Mouse (Mus musculus) adrenal gland, postnatal 4 days (tissue): ENCODE measurements around the gene Slc22a17. TPM values are rescaled to one million over a fixed set of nuclear protein-coding genes. Genes with fewer than 3 reads are reported as not detected.
A peak's percentile ranks its signal among the peaks of the same experiment; 100 is the strongest.

ENCODE experiments used
- DNase-seq, 2 experiments: peaks; one replicate each; pipeline ENCODE4 v3.0.0; 2021 to 2022; ENCODE audit warnings: low spot score in 2 of 2, mixed read lengths in 2 of 2
- total RNA-seq, 2 experiments: library from RNA; stranded (reverse); gene quantifications; 2 replicates each; pipeline ENCODE4 v1.2.3; 2021

Gene Slc22a17
- total RNA-seq, 2 experiments from 2014 or later: 63.7 to 68.4 TPM

DNA sequence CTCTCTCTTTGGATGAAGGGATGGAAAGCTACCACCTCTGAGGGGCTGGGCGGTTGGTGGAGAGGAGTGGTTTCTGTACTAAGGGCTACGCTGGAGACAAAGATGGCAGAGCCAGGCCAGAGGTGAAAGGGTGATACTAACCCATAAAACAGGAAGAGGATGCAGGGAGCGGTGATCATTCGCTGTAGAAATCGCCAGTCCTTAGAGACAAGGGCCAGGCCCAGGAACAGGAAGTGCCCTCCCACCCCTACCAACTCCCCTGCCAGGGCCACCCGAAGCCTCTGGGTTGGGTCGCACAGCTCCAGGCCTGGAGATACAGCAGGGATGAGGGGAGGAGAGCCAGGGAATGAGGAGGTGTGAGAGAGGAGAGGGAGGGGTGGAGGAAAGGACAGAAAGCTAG is 4.2 kb downstream of the Slc22a17 start:
- DNase-seq: no peak

DNA sequence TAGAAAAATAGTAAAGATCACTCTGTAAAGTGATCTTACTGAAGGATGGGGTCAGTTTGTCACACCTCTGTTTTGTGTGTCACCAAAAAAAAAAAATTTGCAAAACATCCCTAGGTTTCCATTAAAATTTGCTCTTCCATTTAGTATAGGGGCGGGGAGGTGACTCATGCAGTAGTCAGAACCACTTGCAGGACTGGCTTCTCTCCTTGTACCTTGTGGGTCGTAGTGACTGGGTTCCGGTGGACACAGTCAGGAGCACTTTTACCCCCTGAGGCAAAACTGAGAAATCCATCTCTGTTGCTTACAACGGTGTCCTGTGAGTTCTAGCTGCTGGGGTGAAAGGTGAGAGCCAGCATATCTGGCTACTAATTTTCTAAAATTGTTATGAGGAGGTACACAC is 9.3 kb downstream of the Slc22a17 start:
- DNase-seq: no peak

DNA sequence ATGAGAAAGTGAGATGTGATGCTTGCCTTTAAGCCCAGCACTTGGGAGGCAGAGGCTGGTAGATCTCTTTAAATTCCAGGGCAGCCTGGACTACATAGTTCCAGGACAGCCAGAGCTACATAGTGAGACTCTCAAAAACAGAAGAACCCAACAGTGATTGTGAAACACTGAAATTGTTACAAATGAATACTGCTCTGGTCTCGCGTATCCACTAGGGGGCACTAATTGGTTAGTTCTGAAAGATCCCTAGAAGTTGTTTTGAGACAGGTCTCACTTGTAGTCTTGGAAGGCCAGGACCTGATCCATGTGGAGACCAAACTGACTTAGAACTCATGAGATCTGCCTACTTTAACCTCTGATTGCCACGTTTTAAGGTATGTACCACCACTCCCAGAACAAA is 12.5 kb downstream of the Slc22a17 start:
- peak in 1 of 2 experiments; percentile 47 for DNase-seq

DNA sequence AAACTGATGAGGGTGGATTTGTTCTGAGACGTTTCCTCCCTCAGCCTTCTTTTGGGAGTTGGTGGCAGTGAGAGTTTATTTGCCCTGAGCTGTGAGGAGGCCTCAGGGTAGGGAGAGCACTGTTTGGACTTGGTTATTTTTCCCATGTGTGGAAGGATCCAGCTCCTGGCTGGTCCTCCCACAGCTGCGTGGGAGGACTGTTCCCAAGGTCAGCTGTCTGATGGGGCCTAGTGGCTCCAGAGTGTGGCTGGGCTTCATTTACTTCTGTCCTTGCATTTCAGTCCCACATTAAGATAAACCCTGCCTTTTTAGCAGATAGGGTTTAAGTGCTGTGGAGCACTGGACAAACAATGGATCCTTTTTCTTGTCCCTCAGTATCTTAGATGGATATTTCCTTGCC is 15.5 kb downstream of the Slc22a17 start:
- DNase-seq: no peak

DNA sequence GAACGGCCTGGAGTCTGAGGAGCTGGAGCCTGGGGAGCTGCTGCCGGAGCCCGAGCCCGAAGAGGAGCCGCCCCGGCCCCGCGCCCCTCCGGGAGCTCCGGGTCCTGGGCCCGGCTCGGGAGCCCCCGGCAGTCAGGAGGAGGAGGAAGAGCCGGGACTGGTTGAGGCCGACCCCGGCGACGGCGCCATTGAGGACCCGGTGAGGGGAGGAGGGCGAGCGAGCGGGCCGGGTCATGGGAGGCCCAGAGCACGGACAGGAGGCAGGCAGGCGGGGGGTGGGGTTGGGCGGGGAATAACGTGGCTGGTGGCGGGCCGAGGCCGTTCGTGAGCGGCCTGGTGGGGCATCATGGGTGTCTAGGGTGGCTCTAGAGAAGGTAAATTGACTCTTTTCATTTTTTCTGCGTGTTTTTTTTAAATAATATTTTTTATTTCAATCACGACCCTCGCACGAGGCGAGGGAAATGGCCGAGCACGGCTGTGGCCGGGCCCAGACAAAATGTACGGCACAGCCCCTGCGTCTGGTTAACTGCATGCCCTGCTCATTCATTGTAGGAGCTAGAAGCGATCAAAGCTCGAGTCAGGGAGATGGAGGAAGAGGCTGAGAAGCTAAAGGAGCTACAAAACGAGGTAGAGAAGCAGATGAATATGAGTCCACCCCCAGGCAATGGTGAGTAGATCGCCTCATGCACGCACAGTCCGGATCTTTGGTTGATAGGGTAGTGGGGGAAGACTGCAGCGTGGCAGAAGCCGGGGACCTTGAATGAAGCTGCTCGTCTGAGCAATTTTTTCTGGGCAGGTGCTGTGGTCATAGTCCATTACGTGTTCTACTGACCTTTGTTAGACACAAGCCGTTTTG is 18.4 kb downstream of the Slc22a17 start:
- DNase-seq: peak in 1 of 2 experiments; percentile 58

DNA sequence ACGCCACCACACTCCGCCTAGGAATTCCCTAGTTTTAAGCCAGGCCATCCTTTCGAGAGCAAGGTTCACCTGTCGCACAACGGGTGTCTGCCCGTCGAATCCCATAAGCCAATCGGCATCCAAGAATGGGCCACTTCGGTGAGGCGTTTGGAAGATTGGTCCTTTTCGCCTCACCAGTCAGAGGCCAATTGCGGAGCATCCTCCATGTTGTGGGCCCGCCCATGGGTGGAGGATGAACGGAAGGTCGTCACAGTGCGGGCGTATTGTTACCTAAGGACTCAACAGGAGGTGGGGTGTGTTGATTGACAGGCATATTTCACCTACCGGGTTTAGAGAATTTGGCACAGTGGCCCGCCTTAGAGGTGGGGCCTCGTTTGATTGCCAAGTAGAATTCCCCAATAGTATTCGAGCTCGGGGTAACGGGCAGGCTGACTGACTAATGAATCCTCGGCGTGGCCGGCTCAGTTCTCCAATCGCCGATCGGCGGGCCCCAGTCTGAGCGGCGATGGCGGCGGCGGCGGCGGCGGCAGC is 19.2 kb downstream of the Slc22a17 start:
- DNase-seq: peak; percentile 89 to 92

DNA sequence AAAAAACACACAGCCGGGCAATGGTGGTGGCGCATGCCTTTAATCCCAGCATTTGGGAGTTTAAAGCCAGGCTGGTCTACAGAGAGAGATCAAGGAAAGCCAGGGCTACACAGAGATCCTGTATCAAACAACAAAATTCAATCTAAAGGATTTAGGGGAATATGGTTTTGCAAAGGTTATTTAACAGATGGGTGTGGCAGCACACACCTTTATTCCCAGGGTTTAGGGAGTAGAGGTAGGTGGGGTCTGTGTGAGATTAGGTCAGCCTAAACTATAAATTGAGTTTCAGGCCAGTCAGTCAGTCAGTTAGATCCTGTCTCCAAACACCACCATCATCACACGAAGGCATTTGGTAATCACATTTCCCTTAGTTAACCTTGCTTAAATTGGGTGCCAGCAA is 20.7 kb downstream of the Slc22a17 start, which contains the start of gene Pabpn1:
Gene Pabpn1 (plus strand): TSS at position 301 of the 400 bp plus-strand sequence.
- DNase-seq: no peak

DNA sequence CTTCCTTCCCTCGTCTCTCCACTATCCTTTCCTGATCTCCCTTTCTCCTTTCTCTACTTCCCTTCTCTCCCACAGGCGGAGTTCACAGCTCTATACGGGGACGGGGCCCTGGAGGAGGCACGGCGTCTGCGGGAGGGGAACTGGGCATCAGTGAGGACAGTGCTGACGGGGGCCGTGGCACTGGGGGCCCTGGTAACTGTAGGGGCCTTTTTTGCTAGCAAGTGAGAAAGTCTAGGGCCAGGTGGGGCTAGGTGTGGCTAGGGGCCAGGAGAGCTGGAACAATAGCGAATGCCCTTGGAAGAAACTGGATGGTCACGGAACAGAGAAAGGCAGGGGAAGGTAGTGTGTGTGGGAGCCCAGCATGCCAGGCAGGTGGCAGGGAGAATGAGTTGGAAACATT is 27.6 kb downstream of the Slc22a17 start:
- DNase-seq: no peak

DNA sequence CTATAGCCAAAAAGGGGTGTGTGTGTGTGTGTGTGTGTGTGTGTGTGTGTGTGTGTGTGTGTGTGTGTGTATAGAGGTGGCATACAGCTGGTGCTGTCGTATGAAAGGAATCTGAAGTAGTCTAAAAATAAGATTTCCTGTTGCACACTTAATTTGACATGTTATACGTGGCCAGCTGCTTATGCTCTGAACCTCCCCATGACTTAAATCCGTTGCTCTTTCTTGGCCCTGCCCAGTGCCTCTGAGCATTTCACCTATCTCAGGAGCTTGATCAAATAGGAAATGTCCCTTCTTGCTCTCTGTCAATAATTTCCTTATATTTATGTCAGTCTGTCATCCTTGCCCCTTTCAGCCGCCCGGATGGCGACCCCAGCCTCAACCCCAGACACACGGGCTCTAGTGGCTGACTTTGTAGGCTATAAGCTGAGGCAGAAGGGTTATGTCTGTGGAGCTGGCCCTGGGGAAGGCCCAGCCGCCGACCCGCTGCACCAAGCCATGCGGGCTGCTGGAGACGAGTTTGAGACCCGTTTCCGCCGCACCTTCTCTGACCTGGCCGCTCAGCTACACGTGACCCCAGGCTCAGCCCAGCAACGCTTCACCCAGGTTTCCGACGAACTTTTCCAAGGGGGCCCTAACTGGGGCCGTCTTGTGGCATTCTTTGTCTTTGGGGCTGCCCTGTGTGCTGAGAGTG is 28.8 kb downstream of the Slc22a17 start:
- no peak for DNase-seq

DNA sequence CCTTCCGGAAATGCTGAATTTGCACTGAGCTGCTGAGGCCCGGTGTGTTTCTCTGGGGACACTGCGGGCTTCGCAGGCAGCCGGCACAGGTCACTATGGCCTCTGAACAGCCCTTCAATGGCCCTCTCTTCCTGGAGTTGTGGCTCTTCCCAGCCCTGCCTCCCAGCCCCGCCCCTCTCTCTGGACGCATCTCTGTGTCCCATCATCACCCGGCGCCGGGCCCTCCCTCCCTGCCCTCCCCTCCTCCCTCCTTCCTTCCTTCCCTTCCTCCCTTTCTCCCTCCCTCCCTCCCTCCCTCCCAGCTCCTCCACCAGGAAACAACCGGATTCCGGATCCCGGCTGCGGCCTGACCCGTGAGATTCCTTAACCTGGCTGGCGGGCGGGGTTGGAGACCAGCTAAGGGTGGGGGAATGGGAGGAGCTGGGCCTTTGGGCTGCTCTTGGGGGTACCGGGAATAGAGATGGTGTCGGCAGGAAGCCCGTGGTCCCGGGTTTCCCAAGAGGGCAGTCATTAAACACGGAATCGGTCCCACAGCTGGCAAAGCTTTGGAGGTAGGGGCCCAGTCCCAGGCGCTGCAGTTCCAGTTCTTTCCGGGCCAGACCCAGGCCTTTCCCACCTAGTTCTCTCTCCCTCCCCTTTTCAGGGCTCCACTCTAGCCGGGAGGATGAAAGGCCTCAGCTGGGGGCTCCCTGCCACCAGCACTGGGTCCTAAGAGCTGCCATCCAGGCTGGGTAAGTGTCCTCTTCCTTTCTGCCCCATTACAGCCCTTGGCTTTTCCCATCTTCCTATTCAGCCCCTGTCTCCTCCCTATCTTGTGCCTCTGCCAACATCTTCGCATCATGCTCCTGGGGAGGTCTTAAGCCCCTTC is 29.5 kb downstream of the Slc22a17 start, which contains the start of the genes Bcl2l2 and Gm20521:
Gene Bcl2l2 (plus strand): TSS at position 224 of the 868 bp plus-strand sequence.
Gene Gm20521 (plus strand): TSS at position 288 of the 868 bp plus-strand sequence.
- peak; percentile 58 to 78 for DNase-seq

DNA sequence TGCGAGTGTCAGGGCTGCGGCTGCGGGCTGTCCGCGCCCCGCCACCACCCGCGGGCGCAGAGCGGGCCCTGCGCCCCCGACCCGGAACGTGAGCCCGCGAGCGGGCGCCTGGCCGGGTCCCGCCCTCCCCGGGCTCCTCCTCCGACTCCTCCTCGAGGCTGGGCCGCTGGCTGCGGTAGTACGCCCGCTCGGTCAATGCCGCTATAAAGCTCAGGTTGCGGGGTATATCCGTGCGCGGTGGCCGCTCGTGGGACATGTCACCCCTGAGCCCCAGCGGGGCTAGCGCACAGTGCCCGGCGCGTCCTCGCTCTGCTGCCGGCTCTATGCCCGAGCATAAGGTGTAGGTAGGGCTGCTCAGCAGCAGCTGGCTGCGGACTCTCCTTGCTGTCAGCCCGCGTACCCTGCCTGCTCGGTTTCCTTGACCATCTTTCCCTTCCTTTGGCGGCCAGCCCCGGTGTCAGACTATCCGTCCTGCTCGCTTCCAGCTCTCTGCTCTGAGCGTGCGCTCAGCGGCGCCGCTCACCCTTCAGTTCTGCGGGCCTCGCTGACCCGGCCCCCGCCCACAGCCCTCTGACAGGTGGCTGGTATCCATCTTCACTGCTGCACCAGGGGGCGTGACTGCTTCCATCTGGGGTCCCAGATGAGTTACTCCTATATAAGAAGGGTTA is 35.8 kb downstream of the Slc22a17 start, which contains the start of gene Ppp1r3e:
Gene Ppp1r3e (minus strand): TSS at position 503 of the 668 bp plus-strand sequence.
- peak; percentile 40 to 47 for DNase-seq

DNA sequence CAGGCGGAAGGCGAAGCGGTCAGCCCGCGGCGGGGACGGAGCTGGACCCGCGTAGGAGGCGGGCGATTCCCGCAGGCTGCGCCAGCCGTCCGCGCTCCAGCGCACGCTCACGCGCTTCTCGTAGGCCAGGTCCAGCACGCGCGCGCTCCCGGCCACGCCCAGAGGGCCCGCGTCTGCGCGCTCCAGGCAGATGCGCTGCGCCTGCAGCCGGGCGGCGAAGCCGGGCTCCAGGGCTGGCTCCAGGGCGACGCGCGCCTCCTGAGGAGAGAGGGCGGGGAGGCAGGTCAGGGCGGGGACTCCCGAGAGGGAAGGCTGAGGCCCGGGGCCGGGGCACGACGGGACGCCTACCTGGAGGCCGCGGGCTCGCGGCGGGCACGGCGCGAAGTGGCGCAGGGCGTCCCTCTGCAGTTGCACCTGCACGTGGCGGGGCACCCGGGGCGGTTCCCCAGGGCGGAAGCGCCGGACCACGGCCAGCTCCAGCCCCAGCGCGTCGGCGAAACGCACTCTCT is 36.3 kb downstream of the Slc22a17 start:
- peak; percentile 77 to 85 for DNase-seq

DNA sequence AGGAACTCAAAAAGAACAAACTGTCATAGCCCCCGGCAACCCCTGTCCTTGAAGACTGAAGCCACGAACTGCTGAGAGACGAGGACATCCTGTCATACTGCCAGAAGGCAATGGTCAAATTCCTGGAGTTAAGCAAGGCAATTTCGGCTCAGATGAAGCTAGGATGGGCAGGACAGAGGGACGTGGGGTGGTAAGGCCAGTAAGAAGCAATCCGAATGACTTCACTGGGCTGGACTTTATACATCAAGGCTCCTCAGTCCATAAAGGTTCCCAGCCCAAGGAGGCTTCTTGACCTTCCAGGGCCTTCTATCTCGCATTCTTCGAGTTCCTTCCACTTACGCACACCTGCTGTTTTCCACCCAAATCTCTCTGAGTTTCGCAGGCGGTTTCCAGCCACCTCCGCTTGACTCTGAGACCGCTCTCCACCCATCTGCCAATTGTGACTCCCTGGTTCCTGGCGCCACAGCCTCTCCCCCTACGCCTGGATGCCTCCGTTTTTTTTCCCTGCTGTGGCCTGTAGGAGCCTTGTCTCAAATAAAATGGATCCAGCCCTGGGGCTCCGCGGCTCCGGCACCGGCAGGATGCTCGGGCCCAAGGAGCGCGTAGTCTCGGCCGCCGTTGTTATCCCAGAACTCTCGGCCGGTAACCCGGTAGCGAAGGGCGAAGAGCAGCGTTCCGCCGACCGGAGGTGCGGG is 36.9 kb downstream of the Slc22a17 start:
- no peak for DNase-seq

DNA sequence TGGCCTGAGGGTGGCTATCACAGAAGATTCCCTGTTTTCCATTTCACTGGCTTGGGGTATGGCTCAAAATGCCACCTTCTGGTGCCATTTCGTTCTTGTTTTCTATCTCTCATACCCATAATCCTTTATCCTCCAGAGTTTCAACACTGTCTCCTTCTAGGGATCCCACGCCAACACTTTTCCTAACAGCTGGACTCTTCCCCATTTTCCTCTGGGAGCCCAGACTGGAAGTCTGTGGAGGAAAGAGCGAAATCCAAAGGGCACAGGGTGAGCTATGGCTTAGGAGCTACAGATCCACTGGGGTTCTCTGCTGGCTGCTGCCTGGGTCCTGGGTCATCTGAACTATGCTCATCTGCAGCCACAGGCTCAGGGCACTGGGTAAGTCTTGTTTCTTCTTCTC is 38.8 kb downstream of the Slc22a17 start:
- DNase-seq: no peak

DNA sequence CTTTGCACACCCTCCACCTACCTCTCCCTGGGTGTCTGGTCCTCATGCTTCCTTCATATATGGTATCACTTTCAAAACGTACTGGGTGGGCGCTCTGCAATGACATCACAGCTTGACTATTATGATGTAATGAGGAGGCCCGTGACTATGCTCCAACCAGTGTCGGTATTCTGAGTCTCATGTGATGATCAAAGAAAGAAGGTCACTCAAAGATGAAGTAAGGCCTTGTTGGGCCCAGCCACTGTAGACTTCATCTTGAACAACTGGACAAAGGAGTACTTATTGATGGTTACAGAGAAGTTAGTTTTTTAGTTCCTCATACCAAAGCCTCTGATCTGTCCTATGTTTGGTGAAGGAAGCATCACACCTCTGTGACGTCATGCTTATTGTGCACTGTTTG is 42.1 kb downstream of the Slc22a17 start, which contains the start of gene Homez:
Gene Homez (minus strand): TSS at position 101 of the 400 bp plus-strand sequence.
- DNase-seq: no peak

DNA sequence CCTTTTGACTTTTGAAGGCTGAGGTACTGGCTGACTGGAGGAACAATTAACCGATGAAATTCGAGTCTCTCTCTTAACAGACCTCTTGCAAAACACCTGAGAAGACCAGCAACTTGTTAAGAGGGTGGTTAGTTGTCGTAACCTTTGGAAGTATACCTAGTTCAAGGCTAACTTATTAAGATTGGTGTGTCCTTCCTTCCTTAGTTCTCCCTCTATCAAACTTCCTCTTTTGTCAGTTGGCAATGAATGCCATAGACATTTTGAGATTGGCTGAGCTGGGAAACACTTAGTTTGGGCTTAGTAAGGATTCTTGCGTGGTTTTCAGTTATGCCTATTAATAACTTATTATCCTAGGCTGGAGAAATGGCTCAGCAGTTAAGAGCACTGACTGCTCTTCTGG is 44.9 kb downstream of the Slc22a17 start:
- no peak for DNase-seq

DNA sequence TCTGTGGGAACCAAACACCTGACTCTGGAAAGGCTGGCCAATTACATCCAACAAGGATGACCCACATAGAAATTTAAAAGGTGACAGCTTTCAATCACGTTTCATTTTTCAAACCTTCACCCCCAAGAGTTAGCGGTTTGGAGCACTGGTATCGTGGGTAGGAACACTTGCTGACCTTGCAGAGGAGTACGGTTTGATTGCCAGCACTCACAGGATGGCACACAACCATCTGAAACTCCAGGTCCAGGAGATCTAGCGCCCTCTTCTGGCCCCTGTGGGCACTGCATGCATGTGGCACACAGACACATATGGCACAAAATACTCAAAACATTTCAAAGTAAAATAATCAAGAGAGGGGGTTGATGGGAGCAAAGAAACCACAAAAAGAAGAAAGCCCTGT is 46.0 kb downstream of the Slc22a17 start:
- no peak for DNase-seq

DNA sequence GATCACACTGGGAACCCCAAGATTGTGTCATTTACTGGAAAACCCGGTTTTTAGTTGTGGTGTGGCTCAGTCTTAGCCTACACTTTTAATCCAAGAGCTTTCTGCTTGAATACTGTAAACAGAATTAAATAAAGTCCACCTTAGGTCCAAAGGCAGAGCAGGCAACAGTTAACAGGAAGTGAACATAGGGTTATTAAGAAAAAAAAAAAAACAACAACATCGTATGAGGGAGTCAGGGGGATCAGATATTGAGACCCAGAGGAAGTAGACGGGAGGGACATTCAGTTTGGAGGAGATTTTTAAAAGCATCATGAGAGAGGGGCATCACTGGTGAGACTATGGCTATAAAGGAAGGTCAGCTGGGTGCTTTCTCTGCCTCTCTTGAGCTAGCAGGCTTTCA is 46.7 kb downstream of the Slc22a17 start:
- DNase-seq: no peak

DNA sequence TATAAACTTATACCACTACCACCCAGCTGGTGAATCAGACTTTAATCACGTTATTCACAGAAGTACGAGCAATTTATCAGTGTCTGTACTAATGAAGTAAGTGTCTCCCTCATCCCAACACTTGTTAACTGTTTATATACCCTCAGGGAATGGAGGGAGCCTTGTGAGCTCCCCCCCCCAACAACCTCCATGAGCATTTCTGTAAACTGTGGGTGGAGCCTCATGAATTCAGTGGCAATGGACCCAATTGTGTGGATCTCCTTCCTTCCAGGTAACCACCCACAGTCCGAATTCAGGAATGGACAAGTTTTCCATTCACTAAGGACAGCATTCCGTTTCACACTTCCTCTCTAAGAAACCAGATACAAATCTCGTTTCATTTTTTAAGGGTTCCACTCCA is 47.3 kb downstream of the Slc22a17 start:
- DNase-seq: no peak
